Mouse (Mus musculus) CH12.LX (cell line): ENCODE results near the gene Agpat3. TPM values are rescaled to one million over a fixed set of nuclear protein-coding genes. Genes with fewer than 3 reads are reported as not detected.

Source experiments
- DNase-seq: peaks from one replicate; pipeline ENCODE4 v3.0.0-alpha.2; 2013; ENCODE audit errors: extremely low read depth
- H3K27ac ChIP-seq: 2 replicates; pipeline ENCODE4 v1.5.1; 2012; ENCODE audit warnings: low read depth, mild to moderate bottlenecking, control low read depth, moderate library complexity; ENCODE audit not compliant: insufficient read depth
- H3K27me3 ChIP-seq: replicated peaks from 2 replicates; pipeline ENCODE3; 2012; ENCODE audit warnings: inconsistent platforms
- H3K36me3 ChIP-seq, 2 experiments: replicated peaks in 1 of 2; 2 replicates each; pipeline versions ENCODE3 to v1.6.1; 2012; ENCODE audit warnings: inconsistent platforms in 1 of 2, low read length in 1 of 2, mild to moderate bottlenecking in 1 of 2, mixed read lengths in 1 of 2, moderate library complexity in 1 of 2; ENCODE audit not compliant: control insufficient read depth in 1 of 2, insufficient read depth in 1 of 2
- H3K4me1 ChIP-seq, 2 experiments: 2 replicates each; pipeline ENCODE4 v1.6.1; 2012; ENCODE audit warnings: inconsistent platforms in 1 of 2, moderate library complexity in 1 of 2; ENCODE audit not compliant: insufficient read depth in 2 of 2, control insufficient read depth in 1 of 2
- H3K4me2 ChIP-seq: 2 replicates; pipeline ENCODE4 v1.6.1; 2012; ENCODE audit warnings: low read depth, mild to moderate bottlenecking, control low read depth; ENCODE audit not compliant: poor library complexity, insufficient read depth, severe bottlenecking
- H3K4me3 ChIP-seq, 3 experiments: fragments of 150-350 bp in 1 of 3; sonication (generic) in 1 of 3; replicated peaks in 1 of 3; 2 replicates each; pipeline versions ENCODE3 to v1.5.1; 2011 to 2012; ENCODE audit warnings: low read depth in 2 of 3, low read length in 2 of 3, mild to moderate bottlenecking in 2 of 3, moderate library complexity in 2 of 3, control low read depth in 1 of 3, improper control_type of control experiment in 1 of 3, inconsistent platforms in 1 of 3, mixed read lengths in 1 of 3; ENCODE audit not compliant: poor library complexity in 1 of 3
- H3K79me2 ChIP-seq: replicated peaks from 2 replicates; pipeline ENCODE4 v1.6.1; 2012; ENCODE audit warnings: mild to moderate bottlenecking, moderate library complexity; ENCODE audit not compliant: control insufficient read depth, poor library complexity, insufficient read depth, severe bottlenecking; ENCODE audit errors: extremely low read depth
- H3K9ac ChIP-seq: 2 replicates; pipeline ENCODE4 v1.6.1; 2012; ENCODE audit warnings: low read depth, mild to moderate bottlenecking, control low read depth, moderate library complexity; ENCODE audit not compliant: insufficient read depth
- H3K9me3 ChIP-seq: replicated peaks from 2 replicates; pipeline ENCODE3; 2012; ENCODE audit warnings: low read length, inconsistent platforms, mixed read lengths
- BHLHE40 ChIP-seq: IDR thresholded peaks from 2 replicates; pipeline ENCODE4 v1.6.1; 2011; ENCODE audit warnings: mild to moderate bottlenecking, low read depth, low read length, improper control_type of control experiment
- CHD1 ChIP-seq: IDR thresholded peaks from 2 replicates; pipeline ENCODE4 v1.6.1; 2012; ENCODE audit warnings: low read depth, low read length, improper control_type of control experiment, inconsistent platforms
- CHD2 ChIP-seq: IDR thresholded peaks from 2 replicates; pipeline ENCODE4 v1.6.1; 2011; ENCODE audit warnings: low read length, improper control_type of control experiment
- E2F4 ChIP-seq: IDR thresholded peaks from 2 replicates; pipeline ENCODE4 v1.6.1; 2011; ENCODE audit warnings: low read depth, low read length, improper control_type of control experiment; ENCODE audit not compliant: insufficient replicate concordance
- ELF1 ChIP-seq: IDR thresholded peaks from 2 replicates; pipeline ENCODE4 v1.6.1; 2014; ENCODE audit warnings: low read depth, mild to moderate bottlenecking, inconsistent platforms, low read length, improper control_type of control experiment
- GABPA ChIP-seq: IDR thresholded peaks from 2 replicates; pipeline ENCODE4 v1.6.1; 2012; ENCODE audit warnings: low read depth, low read length, improper control_type of control experiment, inconsistent platforms; ENCODE audit not compliant: insufficient replicate concordance
- JUN ChIP-seq: IDR thresholded peaks from 2 replicates; pipeline ENCODE4 v1.6.1; 2011; ENCODE audit warnings: low read depth, mild to moderate bottlenecking, low read length, improper control_type of control experiment, moderate library complexity; ENCODE audit not compliant: insufficient read depth
- JUND ChIP-seq: conservative IDR thresholded peaks from 2 replicates; pipeline ENCODE4 v1.6.1; 2011; ENCODE audit warnings: low read depth, low read length, improper control_type of control experiment
- KAT2A ChIP-seq: IDR thresholded peaks from 2 replicates; pipeline ENCODE4 v1.6.1; 2012; ENCODE audit warnings: low read length, improper control_type of control experiment, inconsistent platforms; ENCODE audit not compliant: insufficient replicate concordance
- MAFK ChIP-seq: IDR thresholded peaks from 2 replicates; pipeline ENCODE4 v1.6.1; 2011; ENCODE audit warnings: low read length, improper control_type of control experiment; ENCODE audit not compliant: insufficient replicate concordance
- MAX ChIP-seq: IDR thresholded peaks from 2 replicates; pipeline ENCODE4 v1.6.1; 2011; ENCODE audit warnings: low read length, improper control_type of control experiment
- MXI1 ChIP-seq: IDR thresholded peaks from 2 replicates; pipeline ENCODE4 v1.6.1; 2011; ENCODE audit warnings: mild to moderate bottlenecking, low read depth, low read length, improper control_type of control experiment
- MYC ChIP-seq: IDR thresholded peaks from 2 replicates; pipeline ENCODE4 v1.6.1; 2011; ENCODE audit warnings: low read depth, mild to moderate bottlenecking, improper control_type of control experiment, low read length
- PAX5 ChIP-seq: IDR thresholded peaks from 2 replicates; pipeline ENCODE4 v1.6.1; 2012; ENCODE audit warnings: low read length, inconsistent platforms, mixed read lengths
- RAD21 ChIP-seq: IDR thresholded peaks from 2 replicates; pipeline ENCODE4 v1.6.1; 2011; ENCODE audit warnings: low read depth, mild to moderate bottlenecking, low read length, improper control_type of control experiment, moderate library complexity
- RCOR1 ChIP-seq: conservative IDR thresholded peaks from 2 replicates; pipeline ENCODE4 v1.6.1; 2012; ENCODE audit warnings: low read depth, mild to moderate bottlenecking, inconsistent platforms, low read length, improper control_type of control experiment
- SIN3A ChIP-seq: IDR thresholded peaks from 2 replicates; pipeline ENCODE4 v1.6.1; 2012; ENCODE audit warnings: low read length, improper control_type of control experiment, inconsistent platforms
- UBTF ChIP-seq: IDR thresholded peaks from 2 replicates; pipeline ENCODE4 v1.6.1; 2012; ENCODE audit warnings: low read depth, mild to moderate bottlenecking, inconsistent platforms, low read length, improper control_type of control experiment, moderate library complexity
- USF2 ChIP-seq: conservative IDR thresholded peaks from 2 replicates; pipeline ENCODE4 v1.6.1; 2011; ENCODE audit warnings: low read depth, low read length, improper control_type of control experiment
- ZNF384 ChIP-seq: IDR thresholded peaks from 2 replicates; pipeline ENCODE4 v1.6.1; 2012; ENCODE audit warnings: low read depth, low read length, improper control_type of control experiment, inconsistent platforms
- dilution Hi-C: fragments of 300-500 bp; cut with MboI; formaldehyde crosslinking; loops from 2 replicates; pipeline ENCODE4 v1.14.3; 2020; ENCODE audit warnings: low sequenced_read_pairs; ENCODE audit not compliant: extremely low pct_unique_long_range_greater_than_20kb, extremely low pct_ligation_motif_present
- in situ Hi-C: fragments of 300-500 bp; cut with MboI; formaldehyde crosslinking; loops from 3 replicates; pipeline ENCODE4 v1.14.3; 2019; ENCODE audit warnings: low sequenced_read_pairs, low pct_ligation_motif_present, low pct_unique_long_range_greater_than_20kb, mixed read lengths
- polyA plus RNA-seq: library from polyadenylated mRNA; unstranded; fragments of >175 nt; gene quantifications from 2 replicates; pipeline ENCODE4 v1.2.1, GENCODE M21; 2012; ENCODE audit warnings: low read depth; ENCODE audit not compliant: insufficient read length
- total RNA-seq, 2 experiments: library from RNA; depleted of rRNA; stranded (reverse); fragments of 300-350 nt in 1 of 2; fragments of >200 nt in 1 of 2; gene quantifications; 2 replicates each; pipeline ENCODE4 v1.2.3; 2012 to 2014

Gene Agpat3
- total and polyA plus RNA-seq, 3 experiments, result 36.7 to 67.2 (median 63.1) TPM

DNA sequence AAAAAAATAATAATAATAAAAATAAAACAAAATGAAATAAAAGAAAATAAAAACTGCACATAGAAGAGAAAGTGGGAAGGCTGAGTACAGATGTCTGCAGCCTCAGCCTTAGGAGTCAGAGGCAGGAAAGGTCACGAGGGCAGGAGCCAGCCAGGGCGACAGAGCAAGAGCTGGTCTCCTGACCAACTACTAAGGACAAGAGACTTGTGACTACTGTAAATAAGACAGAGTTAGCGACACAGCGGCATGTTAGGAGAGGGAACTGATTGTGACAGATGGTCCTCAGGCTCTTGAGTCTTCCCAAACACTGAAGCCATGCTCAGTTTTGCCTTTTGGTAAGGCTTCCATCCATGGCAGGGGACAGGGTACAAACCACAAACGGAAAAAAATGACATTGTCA, 20.7 kb downstream of the Agpat3 start:
- H3K36me3 ChIP-seq, result peaks cover 0 to 21% of the 10 kb centered on the region in 2 experiments
- DNase-seq, result peak; percentile 43
- H3K9ac ChIP-seq, result no peak overlapping the region
- no peak overlapping the region for H3K4me3 ChIP-seq
- TF ChIP-seq JUND (no peak), CHD2 (no peak), ZNF384 (no peak), MXI1 (no peak), USF2 (no peak), MYC (no peak), RAD21 (no peak)
- H3K27ac ChIP-seq, result no peak overlapping the region
- in situ Hi-C loops (no loop called here), dilution Hi-C loops (no loop called here)
- H3K4me1 ChIP-seq, result peaks cover 7 to 31% of the 10 kb centered on the region in 2 experiments; a peak in 3 of 4 replicates
- no peaks in the 10 kb centered on the region for H3K9me3 ChIP-seq
- H3K27me3 ChIP-seq, result no peaks in the 10 kb centered on the region
- no peaks in the 10 kb centered on the region; the same call in 1 of the 2 replicates for H3K79me2 ChIP-seq
- H3K4me2 ChIP-seq, result no peak overlapping the region

DNA sequence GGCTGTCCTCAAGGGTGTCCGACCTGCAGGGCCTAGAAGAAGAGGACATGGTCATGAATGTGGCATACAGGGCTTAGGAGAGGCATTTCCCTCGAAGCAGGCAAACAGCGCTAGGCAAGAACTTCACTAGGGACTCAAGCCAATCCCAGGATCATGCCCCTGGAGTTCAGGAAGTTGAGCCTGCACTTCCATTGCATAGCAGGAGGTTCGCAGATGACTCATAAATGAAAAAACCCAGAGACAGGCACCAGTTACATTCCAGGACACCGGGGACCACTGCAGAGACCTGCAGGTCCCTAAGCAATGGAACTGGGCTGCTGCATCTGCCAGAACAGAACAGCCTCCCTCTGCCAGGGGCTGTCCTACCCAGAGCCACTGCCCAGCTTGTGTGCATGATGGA, 23.0 kb downstream of the Agpat3 start:
- dilution Hi-C loops, result no loop called here
- no peak for DNase-seq
- peaks cover 0 to 27% of the 10 kb centered on the region in 2 experiments for H3K36me3 ChIP-seq
- TF ChIP-seq UBTF (no peak), PAX5 (no peak), BHLHE40 (no peak), E2F4 (no peak), CHD1 (no peak), CHD2 (no peak), ELF1 (no peak), RCOR1 (no peak), GABPA (no peak), MAX (no peak), MAFK (no peak), KAT2A (no peak), RAD21 (no peak), JUN (no peak), SIN3A (no peak)
- TF ChIP-seq, all 38 proteins: peak for 0
- Histone ChIP-seq H3K4me3 (no peak overlapping the region), H3K79me2 (no peaks in the 10 kb centered on the region; the same call in 1 of the 2 replicates), H3K9ac (no peak overlapping the region), H3K4me1 (peaks cover 7 to 23% of the 10 kb centered on the region in 2 experiments; a peak in 3 of 4 replicates), H3K4me2 (no peak overlapping the region), H3K9me3 (no peaks in the 10 kb centered on the region), H3K27me3 (no peaks in the 10 kb centered on the region), H3K27ac (no peak overlapping the region)
- in situ Hi-C loops, result no loop called here
